In genomic region chr11:32676777-32677176, GRCm38 (mm10) we compare ENCODE assay signal across 11 mouse cellular contexts. TPM values are rescaled to one million over a fixed set of nuclear protein-coding genes. Genes with fewer than 3 reads are reported as not detected.
DNase-seq lines count a peak whose midpoint lies in the region; ATAC-seq lines count a peak whose summit lies in the region.
"Had no signal": no experiment of that assay in that cellular context is flagged by ENCODE, and none has a peak within 500 bp of the region (broad histone marks: within the 10 kb centered on the region; RNA-seq: fewer than 3 reads in every experiment).

No protein-coding gene starts in this region.

- no peaks in the 10 kb centered on the region for H3K36me3 ChIP-seq in heart, embryonic 11.5 days (ENCODE audit: control insufficient read depth, insufficient read depth, low read length)
- H3K36me3 ChIP-seq: embryonic facial prominence, embryonic 15.5 days; liver, embryonic 12.5 days; midbrain, embryonic 12.5 days had no signal

- H3K27ac ChIP-seq in heart, embryonic 11.5 days (ENCODE audit: low read depth, low read length) = peak overlapping the region; percentile 57
- H3K27ac ChIP-seq: embryonic facial prominence, embryonic 15.5 days; liver, embryonic 12.5 days; midbrain, embryonic 12.5 days had no signal

- ATAC-seq in heart, embryonic 11.5 days (replicated peaks; ENCODE audit: insufficient number of reproducible peaks, low FRiP score, low TSS enrichment) = 0 out of 2 replicates have a peak, but pooled peaks have one; percentile 22
- no peak for ATAC-seq in cerebellum, adult (ENCODE audit: insufficient number of reproducible peaks, low FRiP score, low TSS enrichment)
- ATAC-seq: liver, embryonic 12.5 days had no signal

- H3K4me1 ChIP-seq in heart, embryonic 11.5 days (ENCODE audit: control insufficient read depth, insufficient read depth, low read length) = peaks cover 30% of the 10 kb centered on the region

- H3K9me3 ChIP-seq in heart, embryonic 11.5 days (replicated peaks; ENCODE audit: control insufficient read depth, low read length) = no peaks in the 10 kb centered on the region
- H3K9me3 ChIP-seq: embryonic facial prominence, embryonic 15.5 days; liver, embryonic 12.5 days; midbrain, embryonic 12.5 days had no signal

- intact Hi-C loops in left cerebral cortex, postnatal 14 days (cut with DNase I) = no loop called here

- 47% methylated on average over 3 of the region's 3 CpGs for WGBS in heart, embryonic 11.5 days (ENCODE audit: insufficient replicate concordance)

- H3K9ac ChIP-seq in heart, embryonic 11.5 days (ENCODE audit: low read depth, low read length) = no peak overlapping the region
- H3K9ac ChIP-seq: embryonic facial prominence, embryonic 15.5 days; liver, embryonic 12.5 days; midbrain, embryonic 12.5 days had no signal

- no peak overlapping the region for H3K4me2 ChIP-seq in heart, embryonic 11.5 days
- H3K4me2 ChIP-seq: embryonic facial prominence, embryonic 15.5 days; liver, embryonic 12.5 days; midbrain, embryonic 12.5 days had no signal

- H3K4me3 ChIP-seq in heart, embryonic 11.5 days (ENCODE audit: low read depth, low read length) = no peak overlapping the region
- H3K4me3 ChIP-seq: embryonic facial prominence, embryonic 15.5 days; liver, embryonic 12.5 days; midbrain, embryonic 12.5 days had no signal

- DNase-seq in heart, adult 8-10 months (ENCODE audit: low spot score) = no peak
- DNase-seq in ZHBTc4 (ENCODE audit: low read depth, low spot score) = peak; percentile 19
- peak; percentile 31 to 46 for DNase-seq in gastrocnemius, adult 8-10 months (ENCODE audit: low spot score in 2 of 2)
- DNase-seq in left cerebral cortex, postnatal 14 days (ENCODE audit: low spot score in 2 of 2) = peak; percentile 47 to 58
- DNase-seq in testis, postnatal 10 days (ENCODE audit: low spot score) = no peak
- no peak for DNase-seq in neural tube, embryonic 10.5 days (ENCODE audit: extremely low spot score, low spot score)

- no peaks in the 10 kb centered on the region for H3K27me3 ChIP-seq in heart, embryonic 11.5 days (ENCODE audit: control insufficient read depth, insufficient read depth, low read length)
- H3K27me3 ChIP-seq: embryonic facial prominence, embryonic 15.5 days; liver, embryonic 12.5 days; midbrain, embryonic 12.5 days had no signal

RNA-seq across cellular contexts. Expression of gene Fbxw11, which starts 34.3 kb away (rescaled TPM):
- polyA plus RNA-seq in heart, embryonic 11.5 days (2014; fragmentation: Nextera tagmentation; extraction: Ambion mirVana) = 51.0 and 74.8 TPM in 2 replicates
- 10 to 100 TPM; 44.2 to 51.4 (median 46.2) TPM for total RNA-seq in heart, adult 8-10 months (2022)
- 10 to 100 TPM; 59.8 to 72.7 (median 66.6) TPM for total RNA-seq in gastrocnemius, adult 8-10 months (2022)
- total RNA-seq in left cerebral cortex, postnatal 14 days (2021) = 100 to 1,000 TPM; 111 to 120 TPM

Comparison
In these comparisons a context has a peak if more than half of its experiments do, and no peak if none do; other contexts are left out.
1. DNase-seq: peak in ZHBTc4 (single experiment), gastrocnemius, adult 8-10 months (2 of 2) and left cerebral cortex, postnatal 14 days (2 of 2); none in heart, adult 8-10 months (single experiment), testis, postnatal 10 days (single experiment) and neural tube, embryonic 10.5 days (single experiment).